Mouse (Mus musculus): ENCODE measurements around the gene Ltbp2. TPM values are rescaled to one million over a fixed set of nuclear protein-coding genes. Genes with fewer than 3 reads are reported as not detected.

Ltbp2 gene
- total RNA-seq, 2 experiments from 2014 or later, result 0.26 to 0.71 TPM

DNA sequence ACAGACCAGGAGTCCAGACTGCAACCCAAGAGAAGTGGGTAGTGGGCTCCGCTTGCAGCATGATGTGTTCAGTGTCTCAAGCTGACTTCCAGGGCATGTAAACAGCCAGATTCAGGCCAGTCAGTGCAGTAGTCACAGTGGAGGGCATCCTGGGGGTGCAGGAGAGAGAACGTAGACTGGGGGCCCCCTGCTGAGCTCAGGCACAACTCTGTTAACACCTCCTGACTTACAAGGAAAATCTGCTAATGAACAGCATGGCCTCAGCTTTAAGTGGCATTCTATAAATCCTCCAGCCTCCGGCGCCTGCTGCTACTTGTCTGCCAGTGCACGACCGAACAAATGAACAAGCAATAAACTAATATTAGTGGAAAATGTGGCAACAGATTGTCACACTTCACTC is 33.6 kb downstream of the Ltbp2 start:
- Histone ChIP-seq H3K27ac (no peak overlapping the region), H3K4me3 (no peak overlapping the region)
- TF ChIP-seq CTCF (conservative IDR thresholded peaks at IDR 0.05), result no peak
- DNase-seq (ENCODE audit: low spot score in 2 of 2), result no peak

DNA sequence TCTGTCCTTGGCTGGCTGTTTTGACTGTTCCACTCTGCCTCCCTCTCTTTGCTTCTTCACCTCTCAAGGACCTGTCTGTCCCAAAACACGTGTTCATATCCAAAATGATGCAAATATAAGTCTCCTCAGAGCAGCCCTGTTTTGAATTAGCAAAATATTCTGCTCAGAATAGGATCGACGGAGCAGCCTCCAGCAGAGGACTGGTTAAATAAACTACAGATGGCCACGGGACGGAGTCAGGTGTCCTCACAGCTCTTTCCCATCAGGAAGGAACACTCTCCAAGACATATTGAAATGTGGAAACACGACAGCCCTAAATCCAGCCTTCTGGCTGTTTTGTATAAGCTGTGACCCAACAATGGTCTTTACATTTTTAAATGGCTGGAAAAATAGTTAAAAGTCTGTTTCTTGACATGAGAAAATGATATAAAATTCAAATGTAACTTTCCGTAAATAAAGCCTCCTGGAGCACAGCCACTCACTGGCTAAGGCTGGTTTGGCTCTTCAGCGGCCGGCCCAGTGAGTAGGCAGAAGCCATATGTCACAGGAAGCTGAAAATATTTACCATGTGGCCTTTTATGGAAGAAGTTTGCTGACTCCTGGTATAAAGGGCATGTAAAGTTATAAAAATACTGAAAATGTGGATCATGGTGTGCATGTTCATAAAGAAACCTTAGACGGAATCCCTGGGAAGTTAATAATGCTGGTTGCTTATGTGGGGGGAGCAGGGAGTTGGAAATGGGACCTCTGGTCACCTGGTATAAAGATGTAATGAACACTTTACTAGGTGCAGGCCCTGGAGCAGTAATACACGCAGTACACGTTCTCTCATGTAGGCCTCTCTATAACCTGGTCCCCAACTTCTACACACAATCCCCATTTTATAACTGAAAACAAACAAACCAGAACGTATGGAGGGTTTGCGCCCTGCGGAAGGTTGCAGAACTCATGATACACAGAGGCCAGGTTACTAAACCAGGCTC is 34.9 kb downstream of the Ltbp2 start:
- DNase-seq (ENCODE audit: low spot score in 2 of 2), result no peak
- TF ChIP-seq CTCF (conservative IDR thresholded peaks at IDR 0.05), result no peak
- Histone ChIP-seq H3K4me3 (no peak overlapping the region), H3K27ac (no peak overlapping the region)

DNA sequence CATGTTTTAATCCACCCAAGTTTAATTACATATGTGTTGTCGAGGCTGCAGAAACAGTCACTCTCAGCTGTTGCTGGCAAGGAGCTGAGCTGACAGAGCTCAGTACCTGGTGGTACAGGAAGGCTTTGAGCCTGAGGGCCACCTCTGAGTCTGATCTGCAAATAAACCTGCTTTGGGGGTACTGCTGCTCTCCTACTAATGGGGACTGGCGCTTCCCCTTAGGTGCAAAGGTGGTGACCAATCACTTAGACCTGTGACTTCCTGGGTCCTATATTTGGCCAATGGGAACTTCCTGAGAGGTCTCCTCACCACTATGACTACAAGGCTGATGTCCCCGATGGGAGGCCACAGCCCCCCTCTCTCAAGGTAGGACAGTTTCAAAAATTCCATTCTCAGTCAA is 35.6 kb downstream of the Ltbp2 start:
- no peak overlapping the region for H3K4me3 ChIP-seq
- no peak overlapping the region for H3K27ac ChIP-seq
- DNase-seq (ENCODE audit: low spot score in 2 of 2), result no peak
- no peak for TF ChIP-seq CTCF (conservative IDR thresholded peaks at IDR 0.05)

DNA sequence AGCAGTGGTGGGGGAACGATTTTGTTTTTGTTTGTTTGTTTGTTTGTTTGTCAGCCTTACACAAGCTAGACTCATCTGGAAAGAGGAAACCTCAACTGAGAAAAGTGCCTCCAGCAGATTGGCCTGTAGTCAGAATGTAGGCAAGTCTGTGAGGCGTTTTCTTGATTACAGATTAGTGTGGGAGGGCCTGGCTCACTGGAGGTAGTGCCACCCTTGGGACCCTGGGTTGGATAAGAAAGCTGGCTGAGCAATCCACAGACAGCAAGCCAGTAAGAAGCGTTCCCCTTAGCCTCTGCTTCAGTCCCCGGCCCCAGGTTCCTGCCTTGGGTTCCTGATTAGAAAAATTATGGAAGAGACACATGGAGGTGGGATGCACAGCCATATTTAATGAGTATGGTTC is 36.4 kb downstream of the Ltbp2 start:
- no peak for DNase-seq (ENCODE audit: low spot score in 2 of 2)
- no peak overlapping the region for H3K27ac ChIP-seq
- H3K4me3 ChIP-seq, result no peak overlapping the region
- TF ChIP-seq CTCF (conservative IDR thresholded peaks at IDR 0.05), result no peak

DNA sequence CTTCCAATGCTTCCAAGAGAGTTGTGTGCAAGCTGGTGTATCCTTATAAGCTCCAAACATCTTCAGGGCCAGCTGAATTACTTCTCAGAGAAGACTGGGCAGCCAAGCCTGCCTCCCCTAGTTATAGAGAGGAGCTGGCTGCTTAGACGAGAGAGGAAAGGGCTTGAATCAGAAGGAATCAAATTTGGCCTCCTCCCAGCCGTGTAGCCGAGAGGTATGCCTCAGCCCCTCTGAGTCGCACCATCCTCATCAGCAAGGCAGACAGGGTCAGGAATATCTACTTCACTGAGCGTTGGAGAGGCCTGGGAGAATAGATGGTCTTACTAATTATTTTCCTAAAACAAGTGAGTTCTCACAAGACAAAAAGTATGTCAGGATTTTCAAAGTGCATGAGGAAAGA is 40.7 kb downstream of the Ltbp2 start:
- no peak overlapping the region for H3K4me3 ChIP-seq
- no peak overlapping the region for H3K27ac ChIP-seq
- no peak for DNase-seq (ENCODE audit: low spot score in 2 of 2)
- no peak for TF ChIP-seq CTCF (conservative IDR thresholded peaks at IDR 0.05)

DNA sequence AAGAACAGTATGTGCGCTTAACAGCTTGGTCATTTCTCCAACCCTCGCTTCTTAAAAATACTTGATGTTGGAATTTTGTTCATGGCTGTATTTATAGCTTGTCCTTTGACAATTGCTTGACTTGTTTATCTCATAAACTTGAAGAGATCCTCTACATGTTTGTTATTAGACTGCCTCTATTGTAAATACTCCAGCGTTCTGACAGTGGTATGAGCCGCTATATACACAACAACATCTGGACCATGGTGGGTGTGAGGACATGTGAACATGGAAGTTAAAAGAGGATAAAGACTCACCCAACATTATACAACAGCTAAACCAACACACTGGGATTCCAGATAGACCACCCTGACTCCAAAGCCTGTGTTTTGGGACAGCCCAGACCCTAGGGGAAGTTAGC is 41.6 kb downstream of the Ltbp2 start:
- DNase-seq (ENCODE audit: low spot score in 2 of 2), result no peak
- no peak for TF ChIP-seq CTCF (conservative IDR thresholded peaks at IDR 0.05)
- Histone ChIP-seq H3K4me3 (no peak overlapping the region), H3K27ac (no peak overlapping the region)

DNA sequence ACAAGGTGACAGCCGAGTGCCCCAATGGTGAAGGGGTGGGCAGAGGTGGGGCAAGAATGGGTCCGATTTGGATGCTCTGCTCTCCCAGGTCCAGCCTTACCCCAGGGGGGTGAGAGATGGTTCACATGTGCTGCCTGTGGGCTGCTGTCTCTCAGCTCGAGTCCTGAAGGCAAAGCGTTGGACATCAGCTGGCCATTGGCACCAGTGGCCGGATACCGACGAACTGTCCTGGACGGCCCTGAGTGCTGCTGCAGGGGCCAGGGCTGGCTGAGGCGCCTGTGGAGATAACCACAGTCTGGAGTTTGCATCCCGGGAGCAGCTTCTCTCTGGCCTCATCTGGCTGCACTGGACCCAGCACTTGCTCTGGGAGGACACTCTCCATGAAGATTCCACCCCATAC is 44.7 kb downstream of the Ltbp2 start:
- no peak for TF ChIP-seq CTCF (conservative IDR thresholded peaks at IDR 0.05)
- no peak for DNase-seq (ENCODE audit: low spot score in 2 of 2)
- H3K27ac ChIP-seq, result no peak overlapping the region
- no peak overlapping the region for H3K4me3 ChIP-seq

DNA sequence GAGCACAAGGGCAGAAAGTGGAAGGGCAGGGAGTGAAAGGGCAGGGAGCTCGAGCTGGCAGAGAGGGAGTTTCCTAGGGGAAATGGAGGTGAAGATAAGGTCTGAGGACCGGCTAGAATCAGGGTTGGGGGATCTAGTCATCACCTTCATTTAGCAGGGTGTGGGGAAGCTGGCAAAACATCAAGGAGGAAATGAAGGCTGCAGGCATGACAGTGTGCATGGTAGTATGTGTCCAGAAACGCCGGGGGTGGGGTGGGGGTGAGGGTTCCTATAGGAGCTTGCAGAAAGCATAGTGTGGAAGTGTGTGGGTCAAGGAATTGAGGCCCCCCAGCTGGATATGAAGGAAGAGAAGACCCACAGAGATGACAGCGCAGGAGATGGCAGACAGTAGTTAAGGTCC is 45.2 kb downstream of the Ltbp2 start:
- no peak for TF ChIP-seq CTCF (conservative IDR thresholded peaks at IDR 0.05)
- Histone ChIP-seq H3K27ac (no peak overlapping the region), H3K4me3 (no peak overlapping the region)
- no peak for DNase-seq (ENCODE audit: low spot score in 2 of 2)

DNA sequence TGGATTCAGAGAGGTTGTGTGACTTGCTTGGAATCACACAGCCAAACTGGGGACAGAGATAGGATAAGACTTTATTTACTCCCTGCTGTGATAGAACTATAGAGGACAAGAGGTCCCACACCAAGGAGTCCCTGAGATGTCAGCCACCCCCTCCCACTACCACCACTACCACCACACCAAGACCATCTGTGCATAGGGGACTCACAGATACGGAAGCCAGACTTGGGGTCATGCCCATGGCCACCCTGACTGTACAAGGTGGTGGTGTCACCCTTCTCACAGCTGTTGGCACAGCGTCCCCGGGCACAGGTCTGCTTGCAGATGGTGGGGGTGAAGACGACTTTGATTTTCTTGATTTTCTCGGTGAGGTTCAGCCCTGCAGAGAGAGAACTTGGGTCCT is 45.9 kb downstream of the Ltbp2 start:
- DNase-seq (ENCODE audit: low spot score in 2 of 2), result no peak
- TF ChIP-seq CTCF (conservative IDR thresholded peaks at IDR 0.05), result no peak
- Histone ChIP-seq H3K27ac (no peak overlapping the region), H3K4me3 (no peak overlapping the region)

DNA sequence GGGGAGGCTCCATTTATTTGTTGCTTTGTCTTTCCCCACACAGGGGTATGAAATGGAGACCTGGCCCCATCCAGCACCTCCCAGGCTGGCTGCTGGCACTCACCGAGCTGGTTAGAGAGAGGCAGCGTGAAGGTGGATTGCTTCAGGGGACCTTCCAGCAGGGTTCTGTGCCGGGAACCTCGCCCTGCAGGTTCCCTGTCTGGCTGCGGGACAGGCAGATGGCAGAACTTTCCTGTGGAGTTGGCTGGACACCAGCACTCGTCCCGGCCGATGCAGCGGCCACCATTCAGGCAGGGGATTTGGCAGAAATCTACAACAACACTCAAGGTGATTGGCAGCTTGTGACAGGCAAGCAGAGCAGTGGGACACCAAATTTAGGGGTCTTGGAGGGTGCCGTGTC is 46.4 kb downstream of the Ltbp2 start:
- no peak for DNase-seq (ENCODE audit: low spot score in 2 of 2)
- Histone ChIP-seq H3K4me3 (no peak overlapping the region), H3K27ac (no peak overlapping the region)
- no peak for TF ChIP-seq CTCF (conservative IDR thresholded peaks at IDR 0.05)

DNA sequence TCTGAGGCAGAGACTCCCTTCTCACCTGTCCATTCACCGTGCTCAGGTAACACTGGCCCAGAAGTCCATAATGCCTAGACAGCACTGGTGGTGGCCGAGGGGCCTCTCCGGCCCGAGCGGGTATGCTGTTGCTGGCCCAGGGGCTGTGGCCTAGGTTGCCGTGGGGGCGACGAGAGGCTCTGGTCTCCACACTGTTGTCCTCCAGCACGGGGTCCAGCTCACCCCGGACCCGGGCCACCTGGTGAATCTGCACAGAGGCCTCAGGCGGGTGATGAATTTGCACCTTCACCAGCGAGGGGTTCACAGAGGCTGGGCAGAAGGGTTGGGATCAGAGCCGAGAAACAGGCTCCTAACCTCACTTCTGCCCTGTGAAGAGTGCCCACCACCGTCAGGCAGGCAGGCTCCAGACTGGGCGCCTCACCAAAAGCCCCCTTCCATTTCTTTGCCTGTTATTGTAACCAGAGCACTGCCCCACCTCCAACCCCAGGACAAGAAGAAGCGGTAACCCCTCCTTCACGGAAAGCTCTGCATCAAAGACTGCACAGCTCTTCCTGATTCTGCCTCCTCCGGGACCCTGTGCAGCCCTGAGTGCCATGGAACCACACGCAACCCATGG is 47.1 kb downstream of the Ltbp2 start:
- DNase-seq (ENCODE audit: low spot score in 2 of 2), result no peak
- TF ChIP-seq CTCF (conservative IDR thresholded peaks at IDR 0.05), result no peak
- Histone ChIP-seq H3K4me3 (no peak overlapping the region), H3K27ac (no peak overlapping the region)

DNA sequence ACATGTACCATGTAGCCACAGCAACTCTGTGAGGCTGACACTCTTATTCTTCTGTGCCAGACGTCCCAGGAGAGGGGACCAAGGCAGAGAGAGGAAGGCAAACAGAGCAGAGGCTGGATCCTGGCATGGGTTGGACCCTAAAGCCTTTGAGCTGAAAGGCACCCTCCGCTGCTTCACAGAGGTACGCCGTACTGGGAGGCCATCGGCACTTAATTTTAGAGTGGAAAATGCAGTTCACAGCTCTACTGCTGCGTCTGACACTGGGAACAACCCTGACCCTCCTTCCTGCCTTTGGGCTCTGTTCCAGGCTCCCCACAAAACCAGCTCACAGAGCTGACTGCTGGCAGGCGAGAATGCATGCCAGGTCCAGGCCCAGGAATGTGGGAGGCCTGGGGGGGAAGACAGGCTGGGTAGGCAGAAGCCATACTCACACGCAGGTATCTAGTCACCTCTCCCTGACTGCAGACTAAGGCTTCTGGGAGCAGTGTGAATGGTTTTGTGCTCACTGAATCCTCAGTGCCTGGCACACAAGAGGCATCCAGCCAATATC is 48.9 kb downstream of the Ltbp2 start:
- Histone ChIP-seq H3K27ac (no peak overlapping the region), H3K4me3 (no peak overlapping the region)
- no peak for TF ChIP-seq CTCF (conservative IDR thresholded peaks at IDR 0.05)
- no peak for DNase-seq (ENCODE audit: low spot score in 2 of 2)

DNA sequence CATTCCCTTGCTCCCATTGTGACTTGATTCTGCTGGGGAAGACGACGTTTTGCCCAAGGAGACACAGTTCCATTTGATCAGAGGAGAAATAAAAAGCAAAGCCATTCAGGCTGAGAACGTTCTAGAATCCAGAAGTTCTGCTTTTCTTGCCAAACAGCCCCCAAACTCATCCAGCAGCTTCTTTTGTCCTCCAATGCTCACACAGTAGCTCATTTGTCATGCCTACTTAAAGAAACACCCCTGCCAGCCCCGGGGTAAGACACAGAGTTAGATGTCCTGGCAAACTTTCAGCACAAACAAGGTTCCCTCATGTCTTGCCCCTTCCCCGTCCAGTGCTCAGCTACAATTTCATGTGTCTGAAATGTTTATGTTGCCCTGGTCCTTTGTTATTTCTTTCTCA is 52.1 kb downstream of the Ltbp2 start:
- no peak for TF ChIP-seq CTCF (conservative IDR thresholded peaks at IDR 0.05)
- Histone ChIP-seq H3K27ac (no peak overlapping the region), H3K4me3 (no peak overlapping the region)
- no peak for DNase-seq (ENCODE audit: low spot score in 2 of 2)
